Mouse (Mus musculus) kidney, adult 2 months (tissue): ENCODE measurements around the gene Apeh.

ENCODE experiments used
- CTCF ChIP-seq: fragments of 200-500 bp; conservative IDR thresholded peaks from 2 replicates; pipeline ENCODE4 v1.5.1; 2011; ENCODE audit warnings: low read depth, mild to moderate bottlenecking, control low read depth, low read length, moderate library complexity, mixed read lengths; ENCODE audit not compliant: insufficient read depth, insufficient read length
- POLR2A ChIP-seq: fragments of 200-500 bp; IDR thresholded peaks from one replicate; pipeline ENCODE4 v1.6.1; 2011; ENCODE audit warnings: low read depth, low read length, control low read depth

DNA sequence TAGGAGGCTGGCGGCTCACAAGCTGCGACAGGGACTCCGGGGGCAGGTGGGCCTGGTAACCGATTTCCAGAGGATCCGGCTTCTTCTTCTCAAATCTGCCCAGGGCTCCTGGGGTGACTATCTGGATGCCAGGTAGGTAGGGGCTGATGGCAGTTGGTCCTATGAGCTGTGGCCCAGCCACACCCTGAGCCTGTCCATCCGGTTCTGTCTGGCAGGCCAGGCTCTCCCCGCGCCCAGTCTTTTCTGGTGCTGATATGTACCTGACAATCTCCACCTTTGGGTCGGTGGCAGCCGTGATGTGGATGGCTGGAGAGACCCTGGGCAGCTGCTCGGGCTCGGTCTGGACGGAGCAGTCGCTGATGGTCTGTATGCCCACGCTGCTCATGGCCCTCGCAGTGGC, 15.8 kb upstream of the Apeh start:
- no peak for TF ChIP-seq POLR2A
- TF ChIP-seq CTCF, result no peak
